Mouse (Mus musculus) hindbrain, postnatal 0 days (tissue): Measurements from ENCODE around the gene Uhmk1. TPM values are rescaled to one million over a fixed set of nuclear protein-coding genes. Genes with fewer than 3 reads are reported as not detected.

Experiments used
- ATAC-seq: fragments of 200-750 bp; cut with Nextera tagmentation; 2 replicates; pipeline ENCODE4 v1.8.0; 2017; ENCODE audit warnings: mild to moderate bottlenecking, moderate TSS enrichment, moderate library complexity
- DNase-seq: peaks from one replicate; pipeline ENCODE4 v3.0.0-alpha.2; 2015; ENCODE audit warnings: low spot score
- H3K27ac ChIP-seq: fragments of 300-500 bp; sonication (generic); 2 replicates; pipeline ENCODE4 v1.5.1; 2014; ENCODE audit warnings: mild to moderate bottlenecking
- H3K27me3 ChIP-seq: fragments of 300-500 bp; sonication (generic); 2 replicates; pipeline ENCODE4 v1.6.1; 2014; ENCODE audit warnings: low read length, mixed read lengths; ENCODE audit not compliant: insufficient read depth
- H3K36me3 ChIP-seq: fragments of 300-500 bp; sonication (generic); 2 replicates; pipeline ENCODE4 v1.6.1; 2014; ENCODE audit warnings: low read length, mixed read lengths; ENCODE audit not compliant: insufficient read depth
- H3K4me1 ChIP-seq: fragments of 300-500 bp; sonication (generic); 2 replicates; pipeline ENCODE4 v1.6.1; 2014; ENCODE audit warnings: antibody characterized with exemption, low read length, mixed read lengths; ENCODE audit not compliant: insufficient read depth
- H3K4me2 ChIP-seq: fragments of 300-500 bp; sonication (generic); 2 replicates; pipeline ENCODE4 v1.6.1; 2014; ENCODE audit warnings: low read depth, mild to moderate bottlenecking, low read length, moderate library complexity, mixed read lengths
- H3K4me3 ChIP-seq: fragments of 300-500 bp; sonication (generic); 2 replicates; pipeline ENCODE4 v1.5.1; 2014; ENCODE audit warnings: low read length
- H3K9ac ChIP-seq: fragments of 300-500 bp; sonication (generic); replicated peaks from 2 replicates; pipeline ENCODE4 v1.6.1; 2014; ENCODE audit warnings: mild to moderate bottlenecking, low read length, moderate library complexity, mixed read lengths
- H3K9me3 ChIP-seq: fragments of 300-500 bp; sonication (generic); 2 replicates; pipeline ENCODE4 v1.6.1; 2016; ENCODE audit warnings: low read length, mixed read lengths
- CTCF ChIP-seq: IDR thresholded peaks from 2 replicates; pipeline ENCODE4 v1.5.1; 2016; ENCODE audit warnings: antibody characterized with exemption, control low read depth, low read depth
- WGBS: fragments of 180-500 bp; shearing (Covaris S2); extraction: QIAGEN DNeasy Blood & Tissue Kit; methylation state at CpG from one replicate; pipeline ENCODE4 v1.1.7; 2014; 5-methylcytosine and 5-hydroxymethylcytosine counted together
- polyA plus RNA-seq: library from polyadenylated mRNA; unstranded; fragments of >200 nt; fragmentation: Nextera tagmentation; extraction: Ambion mirVana; gene quantifications from 2 replicates; pipeline ENCODE4 v1.2.1, GENCODE M21; 2015
- total RNA-seq: library from RNA; depleted of rRNA; stranded (reverse); fragments of >200 nt; gene quantifications from 2 replicates; pipeline ENCODE4 v1.2.3, GENCODE M21; 2014; rRNA removed

Uhmk1 gene
- total and polyA plus RNA-seq, 2 experiments from 2014 or later = 8.0 to 45.1 TPM

GRCm38 (mm10) chr1:170145606-170146005, 69.6 kb downstream of the Uhmk1 start:
- Histone ChIP-seq H3K4me1 (no peaks in the 10 kb centered on the region), H3K36me3 (peaks cover 15% of the 10 kb centered on the region; the same call in 1 of the 2 replicates), H3K4me3 (no peak overlapping the region), H3K9me3 (no peaks in the 10 kb centered on the region), H3K4me2 (no peak overlapping the region), H3K27ac (no peak overlapping the region), H3K9ac (no peak overlapping the region), H3K27me3 (no peaks in the 10 kb centered on the region)
- TF ChIP-seq CTCF = no peak
- no peak for DNase-seq
- WGBS = 92% methylated on average over 4 of the region's 4 CpGs
- ATAC-seq = no peak

Other genes starting within 250 kb of the Uhmk1 start
- gene Hsd17b7, start 246.2 kb downstream of the Uhmk1 start, total RNA-seq = 23.2 and 29.4 TPM in 2 replicates
- 23.8 and 27.9 TPM in 2 replicates for gene Hsd17b7, start 246.2 kb downstream of the Uhmk1 start, polyA plus RNA-seq
- 5.4 and 8.5 TPM in 2 replicates for gene Ddr2, start 104.6 kb downstream of the Uhmk1 start, total RNA-seq
- 9.6 and 9.9 TPM in 2 replicates for gene Ddr2, start 104.6 kb downstream of the Uhmk1 start, polyA plus RNA-seq
- 38.1 and 46.7 TPM in 2 replicates for gene Uap1, start 40.4 kb downstream of the Uhmk1 start, total RNA-seq
- 52.6 and 54.7 TPM in 2 replicates for gene Uap1, start 40.4 kb downstream of the Uhmk1 start, polyA plus RNA-seq
- not detected in 2 replicates for gene Sh2d1b2, start 17.4 kb upstream of the Uhmk1 start, total RNA-seq
- not detected in 2 replicates for gene Sh2d1b2, start 17.4 kb upstream of the Uhmk1 start, polyA plus RNA-seq
- gene Sh2d1b1, start 61.9 kb upstream of the Uhmk1 start, total RNA-seq = not detected in 2 replicates
- 0.14 TPM in 1 of 2 replicates, not detected in the other for gene Sh2d1b1, start 61.9 kb upstream of the Uhmk1 start, polyA plus RNA-seq
- 1.8 and 3.2 TPM in 2 replicates for gene Gm7694, start 90.9 kb upstream of the Uhmk1 start, total RNA-seq
- 1.0 and 1.2 TPM in 2 replicates for gene Gm7694, start 90.9 kb upstream of the Uhmk1 start, polyA plus RNA-seq
- gene Spata46, start 93.4 kb upstream of the Uhmk1 start, total RNA-seq = not detected in 2 replicates
- 0.24 and 0.39 TPM in 2 replicates for gene Spata46, start 93.4 kb upstream of the Uhmk1 start, polyA plus RNA-seq